Mouse (Mus musculus): Measurements from ENCODE around the gene Sept10.

Gene Sept10

GRCm38 (mm10) chr10:59223301-59223700 is 1.7 kb upstream of the Sept10 start:
- DNase-seq = no peak

- no peak for DNase-seq
These were observed 839 bp upstream of the Sept10 start for GRCm38 (mm10) chr10:59222271-59223101.

- DNase-seq = no peak
These were observed 699 bp downstream of the Sept10 start for GRCm38 (mm10) chr10:59220824-59221472.

GRCm38 (mm10) chr10:59200011-59200410 is 21.6 kb downstream of the Sept10 start:
- DNase-seq = no peak

- DNase-seq = no peak
These were observed 24.9 kb downstream of the Sept10 start for GRCm38 (mm10) chr10:59196763-59197162.

- no peak for DNase-seq
These were observed 26.8 kb downstream of the Sept10 start for GRCm38 (mm10) chr10:59194891-59195290.

- DNase-seq = no peak
These were observed 39.3 kb downstream of the Sept10 start for GRCm38 (mm10) chr10:59182306-59182705.

GRCm38 (mm10) chr10:59179620-59180019 is 42.0 kb downstream of the Sept10 start:
- no peak for DNase-seq

- no peak for DNase-seq
These were observed 49.1 kb downstream of the Sept10 start for GRCm38 (mm10) chr10:59172539-59172938.

- no peak for DNase-seq
These were observed 50.6 kb downstream of the Sept10 start for GRCm38 (mm10) chr10:59171042-59171441.

GRCm38 (mm10) chr10:59166104-59166944 is 55.3 kb downstream of the Sept10 start:
- DNase-seq = peak in 1 of 2 experiments; percentile 22

- DNase-seq = no peak
These were observed 59.3 kb downstream of the Sept10 start for GRCm38 (mm10) chr10:59162185-59162897.

- DNase-seq = no peak
These were observed 63.0 kb downstream of the Sept10 start for GRCm38 (mm10) chr10:59158627-59159026.

GRCm38 (mm10) chr10:59152544-59153081 is 69.0 kb downstream of the Sept10 start:
- DNase-seq = no peak

- no peak for DNase-seq
These were observed 70.5 kb downstream of the Sept10 start for GRCm38 (mm10) chr10:59150938-59151657.

- DNase-seq = peak in 1 of 2 experiments; percentile 11
These were observed 71.7 kb downstream of the Sept10 start for GRCm38 (mm10) chr10:59149956-59150383.

- DNase-seq = no peak
These were observed 88.1 kb downstream of the Sept10 start for GRCm38 (mm10) chr10:59133478-59134009.

- DNase-seq = no peak
These were observed 89.6 kb downstream of the Sept10 start for GRCm38 (mm10) chr10:59131926-59132628.

- no peak for DNase-seq
These were observed 94.0 kb downstream of the Sept10 start for GRCm38 (mm10) chr10:59127637-59128036.

- DNase-seq = no peak
These were observed 96.2 kb downstream of the Sept10 start for GRCm38 (mm10) chr10:59125497-59125896.

- DNase-seq = no peak
These were observed 101.8 kb downstream of the Sept10 start for GRCm38 (mm10) chr10:59119811-59120210.

All from spleen, adult 18-20 months (tissue).